Mouse (Mus musculus) CD4-positive helper T cell, adult 2 months (primary cell): ENCODE measurements around the gene Slc2a5.
A peak's percentile ranks its signal among the peaks of the same experiment; 100 is the strongest.

ENCODE experiments used
- DNase-seq: peaks from one replicate; pipeline ENCODE4 v3.0.0-alpha.2; 2012; ENCODE audit warnings: low read depth, missing footprints, low spot score

The Slc2a5 gene

DNA sequence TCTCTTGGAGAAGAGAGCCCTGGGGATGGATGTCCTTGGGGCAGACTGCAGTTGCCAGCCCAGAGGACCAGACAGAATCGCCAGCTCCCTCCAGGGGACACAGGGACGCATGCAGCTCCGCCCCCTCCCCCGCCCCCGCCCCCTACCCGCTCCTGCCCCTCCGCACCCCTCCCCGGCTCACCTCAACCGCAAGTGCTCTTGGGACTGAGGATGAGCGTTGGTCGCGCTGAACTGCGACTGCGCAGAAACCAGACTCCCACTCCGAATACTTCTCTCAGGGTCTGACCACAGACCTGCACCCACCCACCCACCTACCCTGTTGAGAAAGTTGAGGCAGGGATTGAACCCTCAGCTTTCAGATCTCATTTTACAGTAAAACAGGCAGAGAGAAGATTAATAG lies at the start of gene Slc2a5:
TSS of gene Slc2a5 (plus strand) at position 229 of the 400 bp plus-strand sequence.
- no peak for DNase-seq

DNA sequence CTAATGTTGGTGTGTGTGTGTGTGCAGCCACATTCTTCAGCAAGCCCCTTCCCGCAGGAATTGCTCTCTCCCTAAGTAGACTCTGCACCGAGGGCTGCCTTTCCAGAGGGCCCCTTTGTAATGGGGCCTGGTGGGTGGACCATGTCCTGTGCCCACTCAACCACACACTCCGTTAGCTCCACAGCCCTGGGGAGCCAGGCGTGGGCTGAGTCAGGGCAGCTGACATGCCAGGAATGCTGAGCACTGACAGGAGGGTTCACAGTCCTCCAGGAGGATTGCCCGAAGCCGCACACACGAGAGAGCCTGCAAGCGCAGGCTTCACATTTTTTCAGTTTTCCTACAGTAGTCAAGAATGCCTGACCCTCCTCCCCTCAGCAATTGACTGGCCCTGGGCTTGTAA lies 48.9 kb upstream of the Slc2a5 start:
- no peak for DNase-seq

DNA sequence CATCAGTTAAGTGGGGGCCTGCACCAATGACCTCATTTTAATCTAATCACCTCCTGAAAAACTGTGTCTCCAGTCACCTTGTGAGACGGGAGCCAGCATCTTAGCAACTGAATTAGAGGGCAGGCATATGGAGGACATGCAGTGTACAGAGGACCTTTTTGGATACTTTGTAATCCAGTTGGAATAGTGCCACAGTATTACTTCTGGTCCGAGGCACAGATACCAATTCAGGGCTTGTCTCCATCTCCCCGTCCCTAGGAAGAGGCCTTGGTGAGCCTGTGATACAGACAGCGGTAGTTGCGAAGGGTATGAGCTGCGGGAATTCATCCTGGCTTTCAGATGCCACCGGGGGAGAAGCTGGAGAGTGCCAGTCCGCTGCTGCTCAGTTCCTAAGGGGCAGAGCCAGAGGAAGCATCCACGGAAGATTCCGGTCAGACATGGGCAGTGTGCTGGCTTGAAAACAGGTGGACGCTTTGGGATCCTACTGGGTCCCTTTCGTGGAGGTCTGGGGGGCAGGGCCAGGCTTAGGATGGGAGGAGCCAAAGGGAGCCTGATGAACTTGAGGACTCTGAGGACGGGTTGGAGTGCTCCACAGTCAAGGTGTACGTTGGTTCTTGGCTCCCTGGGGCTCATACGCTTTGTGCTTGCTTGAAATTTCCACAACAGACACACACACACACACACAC lies 46.5 kb upstream of the Slc2a5 start:
- no peak for DNase-seq

DNA sequence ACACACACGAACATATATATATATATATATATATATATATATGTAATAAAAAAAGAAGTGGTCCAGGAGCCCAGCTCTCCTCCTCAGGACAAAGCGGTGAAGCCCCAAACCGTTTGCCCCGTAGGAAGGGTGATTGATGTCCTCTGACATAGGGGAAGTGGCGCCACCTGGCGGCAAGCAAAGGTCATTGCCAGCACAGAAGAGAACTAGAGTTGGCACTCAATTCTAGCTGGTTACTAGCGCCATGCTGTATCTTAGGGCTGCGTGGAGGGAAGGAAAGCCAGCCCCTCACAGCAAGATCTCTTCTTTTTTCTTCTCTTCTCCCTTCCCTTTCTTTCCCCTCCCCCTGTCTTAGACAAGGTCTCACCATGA lies 46.0 kb upstream of the Slc2a5 start:
- DNase-seq: peak; percentile 30

DNA sequence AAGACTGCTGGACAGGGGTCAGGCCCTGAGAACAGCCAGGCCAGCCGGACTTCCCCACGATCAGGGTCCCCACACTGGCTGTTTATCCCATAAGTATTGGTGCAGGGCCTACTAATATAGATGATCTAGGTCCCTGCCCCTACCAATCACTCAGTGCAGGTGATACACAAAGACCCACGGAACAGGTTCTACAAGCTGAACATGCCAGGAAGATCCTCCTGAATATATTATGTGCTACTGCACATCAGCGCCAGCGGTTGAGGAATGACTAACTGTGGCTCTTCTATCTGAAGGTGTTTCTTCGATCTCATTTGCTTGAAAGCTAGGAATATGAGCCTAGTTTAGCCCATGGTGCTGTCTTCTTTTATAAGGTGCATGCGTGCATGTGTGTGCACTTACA lies 43.7 kb upstream of the Slc2a5 start:
- DNase-seq: no peak

DNA sequence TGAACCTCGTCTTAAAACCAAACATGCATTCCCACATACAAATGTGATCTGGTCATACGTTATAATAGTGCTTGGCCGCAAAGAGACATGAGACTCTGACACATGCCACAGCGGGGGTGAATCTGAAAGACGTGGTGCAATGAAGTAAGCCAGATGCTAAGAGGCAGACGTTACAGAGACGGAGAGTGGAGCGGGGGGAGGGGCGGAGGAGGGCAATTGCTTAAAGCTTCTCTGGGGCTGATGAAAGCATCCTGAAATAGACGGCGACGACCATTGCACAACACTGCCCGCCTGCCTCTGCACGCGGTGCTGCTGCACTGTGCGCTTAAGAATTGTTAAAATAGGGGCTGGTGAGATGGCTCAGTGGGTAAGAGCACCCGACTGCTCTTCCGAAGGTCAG lies 42.9 kb upstream of the Slc2a5 start:
- no peak for DNase-seq

DNA sequence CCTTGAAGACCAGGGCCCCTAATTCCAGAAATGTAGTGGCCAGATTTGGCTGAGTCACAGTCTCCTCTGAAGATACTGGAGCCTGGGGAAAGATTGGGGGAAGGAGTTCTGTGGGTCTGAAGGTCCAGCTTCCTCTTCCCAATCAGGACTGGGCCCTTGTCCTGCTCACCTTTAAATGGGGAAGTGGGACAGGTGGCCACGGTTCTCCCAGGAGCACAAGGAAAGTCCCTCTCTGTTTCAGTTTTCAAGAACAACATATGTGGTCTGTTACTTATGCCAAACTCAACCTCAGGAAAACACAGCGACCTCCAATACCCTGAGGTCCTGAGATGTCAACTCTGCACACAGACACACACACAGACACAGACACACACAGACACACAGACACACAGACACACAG lies 40.4 kb upstream of the Slc2a5 start:
- no peak for DNase-seq

DNA sequence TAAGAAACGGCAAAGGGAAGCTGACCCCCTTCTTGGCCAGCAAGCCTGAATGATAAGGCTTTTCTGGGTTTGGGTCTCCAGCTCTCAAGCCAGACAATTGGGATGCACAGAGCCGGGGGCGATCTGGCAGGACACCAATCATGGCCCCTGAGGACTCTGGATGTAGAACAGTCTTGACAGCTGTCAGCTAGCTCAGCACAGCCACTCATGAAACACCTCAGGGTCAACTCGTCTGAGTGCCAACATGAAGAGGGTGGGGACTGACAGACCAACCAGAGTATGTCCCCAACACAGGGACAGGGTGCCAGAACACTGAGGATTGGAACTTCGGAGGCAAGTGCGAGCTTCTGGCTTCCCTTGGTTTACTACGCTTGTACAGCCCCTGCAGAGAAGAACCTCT lies 39.8 kb upstream of the Slc2a5 start:
- no peak for DNase-seq

DNA sequence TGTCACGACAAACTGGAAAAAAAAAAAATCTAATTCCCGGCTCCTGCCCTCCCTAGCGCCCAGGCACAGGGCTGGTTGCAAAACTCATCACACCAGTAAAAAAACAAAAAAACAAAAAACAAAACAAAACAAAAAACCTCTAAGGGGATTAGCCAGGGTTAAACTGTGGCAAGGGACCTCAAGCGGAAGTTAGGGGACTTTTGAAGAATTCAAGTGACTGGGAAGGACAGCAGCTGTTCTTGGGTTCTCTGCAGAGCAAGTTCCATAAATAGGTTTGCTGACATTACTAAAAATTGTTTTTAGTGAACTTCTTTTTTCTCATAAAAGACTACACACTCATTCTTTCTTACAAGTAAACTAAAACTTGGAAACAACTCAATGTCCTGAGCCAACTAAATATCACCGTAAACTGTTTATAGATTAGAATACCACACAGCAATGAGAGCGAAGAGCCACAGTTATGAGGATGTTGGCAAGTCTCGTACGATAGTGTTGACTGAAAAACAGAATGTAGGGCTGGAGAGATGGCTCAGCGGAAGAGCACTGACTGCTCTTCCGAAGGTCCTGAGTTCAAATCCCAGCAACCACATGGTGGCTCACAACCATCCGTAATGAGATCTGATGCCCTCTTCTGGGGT lies 38.6 kb upstream of the Slc2a5 start:
- DNase-seq: no peak

DNA sequence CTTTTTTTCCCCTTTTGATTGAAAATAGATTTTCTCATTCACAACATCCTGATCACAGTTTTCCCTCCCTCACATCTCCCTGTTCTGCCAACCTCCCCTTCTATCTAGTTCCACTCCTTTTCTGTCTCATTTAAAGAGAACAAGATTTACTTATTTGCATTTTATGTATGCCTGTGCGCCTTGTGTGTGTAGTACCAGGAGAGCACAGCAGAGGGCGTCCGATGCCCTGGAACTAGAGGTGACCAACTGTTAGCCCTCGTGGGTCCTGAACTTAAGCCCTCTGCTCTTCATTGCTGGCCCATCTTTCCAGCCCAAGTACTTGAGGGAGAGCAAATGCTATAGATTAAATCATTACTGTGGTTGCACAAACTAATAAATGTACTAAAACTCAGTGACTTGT lies 33.7 kb upstream of the Slc2a5 start:
- DNase-seq: peak; percentile 18

DNA sequence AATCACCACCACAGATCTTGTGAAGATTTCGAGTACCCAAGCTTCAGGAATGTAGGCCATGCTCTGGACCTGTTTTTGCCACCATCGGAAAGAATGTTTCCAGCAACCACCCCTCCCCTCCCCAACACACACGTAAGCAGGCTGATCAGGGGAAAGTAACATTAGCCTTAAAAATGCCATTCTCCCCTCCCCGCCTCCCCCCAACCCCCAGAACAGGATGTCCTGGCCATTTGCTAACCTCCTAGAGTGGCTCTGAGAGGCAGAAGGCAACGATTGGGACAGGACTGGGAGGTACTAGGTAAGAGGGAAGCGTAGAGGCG lies 32.3 kb upstream of the Slc2a5 start:
- DNase-seq: no peak

DNA sequence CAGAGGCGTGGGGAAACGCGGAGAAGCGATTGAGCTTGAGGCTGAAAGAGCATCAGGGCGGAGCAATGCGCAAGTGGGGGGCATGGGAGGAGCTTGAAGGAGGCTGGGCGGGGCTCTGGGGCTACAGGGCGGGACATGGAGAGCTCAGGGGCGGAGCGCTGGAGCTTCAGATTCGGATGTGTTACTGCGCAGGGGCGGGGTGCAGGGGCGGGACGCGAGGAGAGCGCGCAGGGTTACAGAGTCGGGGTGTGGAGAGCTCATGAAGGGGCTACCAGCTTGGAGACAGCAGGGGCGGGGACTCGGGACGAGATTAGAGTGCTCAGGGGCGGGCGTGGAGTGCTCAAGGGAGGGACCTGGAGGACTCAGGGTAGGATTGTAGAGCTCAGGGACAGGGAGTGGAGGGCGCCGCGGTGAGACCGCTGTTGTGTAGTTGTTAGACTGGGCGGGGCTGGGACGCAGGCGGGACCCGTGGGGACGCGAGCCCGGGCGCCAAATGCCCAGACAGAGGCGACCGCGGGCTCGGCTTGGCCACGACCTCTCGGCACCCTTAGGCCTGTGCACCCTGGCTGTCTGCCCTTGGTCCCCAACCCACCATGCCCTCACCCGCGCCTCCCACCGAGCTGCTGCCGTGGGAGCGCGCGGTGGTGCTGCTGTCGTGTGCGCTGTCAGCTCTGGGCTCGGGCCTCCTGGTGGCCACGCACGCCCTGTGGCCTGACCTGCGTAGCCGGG lies 31.8 kb upstream of the Slc2a5 start, which contains the start of gene Gpr157:
TSS of gene Gpr157 (plus strand) at position 205 of the 729 bp plus-strand sequence.
- peak; percentile 91 for DNase-seq

DNA sequence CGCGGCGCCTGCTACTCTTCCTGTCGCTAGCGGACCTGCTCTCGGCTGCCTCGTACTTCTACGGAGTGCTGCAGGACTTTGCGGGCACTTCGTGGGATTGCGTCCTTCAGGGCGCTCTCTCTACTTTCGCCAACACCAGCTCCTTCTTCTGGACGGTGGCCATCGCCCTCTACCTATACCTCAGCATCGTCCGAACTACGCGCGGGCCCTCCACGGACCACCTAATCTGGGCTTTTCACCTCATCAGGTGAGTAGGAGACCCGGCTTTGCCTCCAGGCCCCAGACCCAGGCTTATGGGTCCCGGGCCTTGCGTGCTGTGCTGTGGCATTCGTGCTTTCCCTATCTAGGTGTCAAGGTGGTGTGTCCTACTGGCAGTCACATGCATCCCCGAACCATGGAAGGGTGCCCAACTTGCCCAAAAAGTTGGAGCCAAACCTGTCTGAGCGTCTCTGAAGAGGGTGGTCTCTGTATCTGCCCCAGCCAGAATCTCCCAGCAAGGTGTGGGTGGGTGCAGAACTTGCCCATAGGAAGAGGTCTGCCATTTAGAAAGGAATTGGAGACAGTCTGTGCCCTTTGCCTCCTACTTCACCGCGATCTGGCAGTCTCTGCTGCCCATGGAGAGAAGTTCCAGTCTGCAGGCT lies 31.1 kb upstream of the Slc2a5 start:
- no peak for DNase-seq

DNA sequence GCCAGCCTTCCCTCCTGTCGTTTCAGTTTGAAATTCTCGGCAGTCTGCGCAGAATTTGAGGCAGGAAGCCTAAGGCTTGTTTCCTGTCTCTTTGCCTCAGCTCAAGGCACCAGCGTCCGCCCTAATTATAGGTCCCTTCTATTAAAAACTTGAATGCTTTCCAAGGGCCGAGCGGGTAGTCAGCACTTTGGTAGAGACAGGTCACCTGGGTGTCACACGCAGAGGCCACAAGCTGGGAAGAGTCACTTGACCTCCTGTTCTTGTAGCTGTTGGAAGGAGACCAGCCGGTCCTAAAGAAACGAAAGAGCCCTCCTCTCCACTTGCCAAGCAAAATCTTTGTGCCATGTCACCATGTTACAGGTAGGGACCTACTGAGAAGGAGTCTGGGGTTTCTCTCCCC lies 30.0 kb upstream of the Slc2a5 start:
- no peak for DNase-seq

DNA sequence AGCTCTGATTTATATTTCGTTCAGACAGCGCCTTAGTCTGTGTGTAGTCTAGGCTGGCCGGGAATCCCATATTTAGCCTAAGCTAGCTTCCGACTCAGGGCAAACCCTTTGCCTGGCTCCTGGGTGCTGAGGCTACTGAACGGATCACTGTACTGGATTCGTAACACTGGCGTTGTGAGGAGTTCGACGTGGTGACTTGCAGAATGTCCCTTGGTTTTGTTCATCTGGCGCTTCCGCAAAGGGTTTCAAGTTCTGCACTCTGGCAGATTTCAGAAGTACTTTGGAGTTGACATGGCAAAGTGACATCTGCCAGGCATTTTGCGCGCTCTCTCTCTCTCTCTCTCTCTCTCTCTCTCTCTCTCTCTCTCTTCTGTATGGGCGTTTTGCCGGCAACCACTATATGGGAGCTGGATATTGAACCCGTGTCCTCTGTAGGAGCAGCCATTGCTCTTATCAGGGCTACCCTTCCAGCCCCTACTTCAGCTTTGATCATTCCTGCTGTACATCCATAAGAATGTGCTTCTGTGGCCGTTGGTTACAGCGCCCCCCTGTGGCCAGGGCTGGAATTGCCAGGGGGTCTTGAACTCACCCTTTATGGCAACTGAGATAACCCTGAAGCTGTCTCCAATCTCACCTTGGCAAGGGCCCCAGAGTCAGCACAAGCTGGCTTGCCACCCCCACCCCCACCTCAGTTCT lies 27.0 kb upstream of the Slc2a5 start:
- peak; percentile 50 for DNase-seq

DNA sequence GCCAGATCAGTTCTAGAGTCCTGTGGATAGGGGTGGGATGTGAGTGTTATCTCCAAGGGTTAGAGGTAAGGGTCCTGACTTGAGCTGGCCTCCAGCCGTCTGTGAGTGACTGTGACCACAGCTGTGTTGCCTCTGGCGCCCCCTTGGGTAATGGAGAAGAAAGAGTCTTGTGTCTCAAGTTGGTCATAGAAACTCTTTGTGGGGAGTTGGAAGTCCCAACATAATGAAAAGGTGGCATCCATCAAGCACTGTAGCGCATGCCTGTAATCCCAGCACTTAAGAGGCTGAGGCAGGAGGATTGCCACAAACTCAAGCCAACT lies 26.5 kb upstream of the Slc2a5 start:
- DNase-seq: no peak

DNA sequence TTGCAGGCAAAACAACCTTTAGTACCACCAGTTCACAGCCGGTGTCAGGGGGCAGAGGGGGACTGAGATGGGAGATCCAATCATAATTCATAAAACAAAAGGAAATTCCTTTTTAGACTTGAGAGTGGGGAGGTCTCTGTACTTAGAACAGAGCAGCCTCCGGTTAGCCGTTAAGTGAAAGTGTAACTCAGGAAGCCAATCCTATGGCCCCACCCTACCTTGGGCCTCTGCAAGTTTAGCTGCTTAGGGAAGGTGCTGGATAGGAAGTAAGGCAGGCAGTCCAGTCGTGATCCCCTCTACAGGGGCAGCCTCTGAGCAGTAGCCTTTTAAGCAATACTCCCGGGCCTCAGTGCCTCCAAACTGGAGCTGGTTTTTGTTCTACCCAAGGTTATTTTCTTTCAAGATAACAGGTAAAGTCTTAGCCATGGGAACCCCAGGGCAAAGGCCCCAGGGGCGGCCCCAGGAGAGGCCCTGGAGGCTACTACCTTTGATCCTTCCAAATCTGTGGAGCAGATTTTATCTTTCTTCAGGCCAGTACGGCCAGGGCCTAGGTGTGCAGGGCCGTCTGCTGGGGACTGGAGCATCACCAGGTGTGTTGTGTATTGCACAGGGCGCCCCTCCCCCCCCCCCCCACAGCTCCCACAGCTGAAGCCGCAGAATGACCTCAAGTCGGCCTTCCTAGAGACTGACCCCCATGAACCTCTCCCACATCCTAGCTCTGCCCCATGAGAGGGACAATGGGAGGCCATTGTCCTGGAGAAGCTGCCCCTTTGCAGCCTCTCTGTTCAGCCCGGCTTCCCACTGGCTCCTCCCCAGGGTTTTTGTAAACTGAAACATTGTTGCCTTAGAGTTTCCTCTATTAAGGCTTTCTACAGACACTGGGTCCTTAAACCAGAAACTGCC lies 25.3 kb upstream of the Slc2a5 start:
- no peak for DNase-seq

DNA sequence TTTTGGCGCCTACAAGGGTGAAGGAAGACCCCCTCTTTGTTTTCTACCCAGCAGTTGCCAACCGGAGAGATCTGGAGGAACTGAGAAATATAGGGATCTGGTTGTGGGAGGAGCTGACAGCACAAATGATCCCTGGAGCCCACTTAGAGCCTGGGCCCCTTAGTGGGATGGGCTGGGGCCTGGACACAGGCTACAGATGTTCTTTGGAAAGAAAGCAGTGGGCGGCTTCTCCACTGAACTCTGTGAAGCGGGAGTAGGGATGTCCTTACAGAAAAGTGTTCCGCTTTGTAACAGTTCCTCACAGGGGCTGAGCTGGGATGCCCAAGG lies 24.7 kb upstream of the Slc2a5 start:
- DNase-seq: no peak

DNA sequence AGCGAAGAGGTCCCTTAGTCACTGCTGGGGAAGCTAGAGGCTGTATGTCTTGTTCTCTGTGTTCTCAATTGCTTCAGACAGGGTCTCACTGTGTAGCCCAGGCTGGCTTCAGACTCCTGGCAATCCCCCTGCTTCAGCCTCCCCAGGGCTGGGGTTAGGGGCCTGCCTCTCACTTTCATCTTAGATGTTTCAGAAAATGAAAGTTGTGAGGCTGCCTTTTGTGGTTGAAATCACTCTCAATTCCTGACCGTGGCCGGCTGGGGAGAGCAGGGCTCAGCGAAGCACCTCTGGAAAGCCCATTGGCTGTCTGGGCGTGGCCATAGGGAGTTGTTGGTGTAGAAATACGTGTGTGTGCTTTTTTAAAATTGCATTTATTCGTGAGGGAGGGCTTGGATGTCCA lies 22.8 kb upstream of the Slc2a5 start:
- DNase-seq: no peak

DNA sequence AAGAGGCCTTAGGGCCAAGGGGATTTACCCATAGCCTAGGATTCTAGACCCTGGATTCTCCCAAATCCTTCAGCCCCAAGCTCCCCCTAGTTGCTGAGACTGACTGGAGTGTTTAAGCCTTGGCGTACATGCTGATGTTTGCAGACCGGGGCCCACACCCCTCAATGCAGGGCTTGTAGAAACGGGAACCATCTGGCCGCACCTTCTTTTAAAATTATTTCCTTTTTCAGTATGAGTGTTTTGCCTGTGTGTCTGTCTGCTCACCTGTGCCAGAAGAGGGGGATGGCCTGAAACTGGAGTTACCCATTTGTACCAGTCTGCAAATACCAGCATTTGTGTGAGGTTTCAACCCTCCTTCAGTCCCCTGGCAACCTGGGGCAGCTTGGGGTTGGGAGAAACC lies 21.2 kb upstream of the Slc2a5 start:
- DNase-seq: no peak

DNA sequence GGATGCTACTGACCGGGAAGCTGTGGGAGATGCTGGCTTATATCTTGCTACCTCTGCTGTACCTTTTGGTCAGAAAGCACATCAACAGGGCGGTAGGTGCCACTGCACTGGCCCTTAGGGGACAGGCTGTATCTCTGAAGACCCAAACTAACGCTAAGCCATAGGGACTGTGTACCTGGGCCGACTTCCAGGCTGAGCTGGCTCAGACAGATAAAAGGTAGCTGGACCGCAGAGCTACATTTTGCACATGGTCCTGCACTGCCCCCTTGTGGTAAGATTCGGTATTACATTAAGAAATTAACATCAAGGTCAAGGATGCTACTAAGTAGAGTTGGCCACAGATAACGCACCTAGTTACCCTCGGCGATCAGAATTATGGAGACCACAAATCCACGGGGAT lies 20.2 kb upstream of the Slc2a5 start:
- DNase-seq: peak; percentile 77
